Mouse (Mus musculus) thymus, adult 2 months (tissue): ENCODE measurements around the gene Nip7. TPM values are rescaled to one million over a fixed set of nuclear protein-coding genes. Genes with fewer than 3 reads are reported as not detected.
"Not testable (repeated sequence)": the region's sequence is repeated elsewhere in the genome, so short reads cannot be mapped to it uniquely, and the experiment has no call there.

Experiments used
- DNase-seq: peaks from one replicate; pipeline ENCODE4 v3.0.0; 2021
- H3K27ac ChIP-seq: fragments of 200-500 bp; 2 replicates; pipeline ENCODE4 v1.5.1; 2012; ENCODE audit warnings: low read length, control low read depth; ENCODE audit not compliant: control insufficient read depth, insufficient read depth
- H3K27me3 ChIP-seq: fragments of 200-500 bp; 2 replicates; pipeline ENCODE4 v1.6.1; 2012; ENCODE audit warnings: mild to moderate bottlenecking, low read length, moderate library complexity, mixed read lengths; ENCODE audit not compliant: control insufficient read depth, insufficient read depth
- H3K36me3 ChIP-seq: fragments of 200-500 bp; 2 replicates; pipeline ENCODE4 v1.6.1; 2012; ENCODE audit warnings: mild to moderate bottlenecking, low read length, moderate library complexity; ENCODE audit not compliant: control insufficient read depth, insufficient read depth
- H3K4me1 ChIP-seq: fragments of 200-500 bp; replicated peaks from 2 replicates; pipeline ENCODE4 v1.6.1; 2012; ENCODE audit warnings: low read length; ENCODE audit not compliant: control insufficient read depth, insufficient read depth
- H3K4me3 ChIP-seq: fragments of 200-500 bp; 2 replicates; pipeline ENCODE4 v1.5.1; 2012; ENCODE audit warnings: mild to moderate bottlenecking, low read length, control low read depth, moderate library complexity; ENCODE audit not compliant: control insufficient read depth, insufficient read depth
- CTCF ChIP-seq: fragments of 200-500 bp; IDR thresholded peaks from 2 replicates; pipeline ENCODE4 v1.5.1; 2012; ENCODE audit warnings: mild to moderate bottlenecking, control low read depth, low read length, moderate library complexity, borderline replicate concordance; ENCODE audit not compliant: control insufficient read depth, poor library complexity, insufficient read depth; ENCODE audit errors: extremely low read depth
- POLR2A ChIP-seq: fragments of 200-500 bp; IDR thresholded peaks from 2 replicates; pipeline ENCODE4 v1.6.1; 2012; ENCODE audit warnings: mild to moderate bottlenecking, low read length, control low read depth, moderate library complexity; ENCODE audit not compliant: control insufficient read depth, poor library complexity, insufficient read depth; ENCODE audit errors: extremely low read depth
- WGBS: fragments of 180-500 bp; shearing (Covaris S2); methylation state at CpG from one replicate; pipeline ENCODE4 v1.1.7; 2018; 5-methylcytosine and 5-hydroxymethylcytosine counted together
- polyA plus RNA-seq: library from polyadenylated mRNA; depleted of rRNA; stranded (reverse); fragments of >200 nt; gene quantifications from 2 replicates; pipeline ENCODE4 v1.2.3, GENCODE M21; 2012

Nip7 gene
- polyA plus RNA-seq, 1 experiment = 34.1 TPM

GRCm38 (mm10) chr8:107086018-107086417 is 29.3 kb downstream of the Nip7 start:
- no peak overlapping the region for H3K27ac ChIP-seq
- DNase-seq = no peak
- H3K4me3 ChIP-seq = no peak overlapping the region
- TF ChIP-seq POLR2A = no peak
- no peak for TF ChIP-seq CTCF
- H3K36me3 ChIP-seq = peaks cover 35% of the 10 kb centered on the region
- no peaks in the 10 kb centered on the region for H3K27me3 ChIP-seq
- H3K4me1 ChIP-seq = no peaks in the 10 kb centered on the region
- 95% methylated on average over 5 of the region's 5 CpGs for WGBS

GRCm38 (mm10) chr8:107088526-107089063 is 31.9 kb downstream of the Nip7 start:
- H3K4me3 ChIP-seq = no peak overlapping the region
- H3K36me3 ChIP-seq = peaks cover 24% of the 10 kb centered on the region
- H3K4me1 ChIP-seq = no peaks in the 10 kb centered on the region
- WGBS = over 99% methylated on average over 5 of the region's 5 CpGs
- no peak overlapping the region for H3K27ac ChIP-seq
- no peak for TF ChIP-seq CTCF
- no peak for TF ChIP-seq POLR2A
- H3K27me3 ChIP-seq = no peaks in the 10 kb centered on the region
- no peak for DNase-seq

- Histone ChIP-seq H3K4me1 (peaks cover 2% of the 10 kb centered on the region; the same call in 1 of the 2 replicates), H3K4me3 (no peak overlapping the region), H3K27ac (no peak overlapping the region), H3K27me3 (no peaks in the 10 kb centered on the region), H3K36me3 (peaks cover 24% of the 10 kb centered on the region)
- no peak for DNase-seq
- 98% methylated on average over 7 of the region's 7 CpGs for WGBS
- TF ChIP-seq CTCF (no peak), POLR2A (no peak)
Measured at GRCm38 (mm10) chr8:107090531-107090930, 33.9 kb downstream of the Nip7 start.

GRCm38 (mm10) chr8:107095717-107096365 is 39.2 kb downstream of the Nip7 start:
- TF ChIP-seq CTCF (no peak), POLR2A (no peak)
- no peak for DNase-seq
- H3K27me3 ChIP-seq = no peaks in the 10 kb centered on the region
- peak overlapping the region; percentile 96 for H3K4me3 ChIP-seq
- peaks cover 2% of the 10 kb centered on the region; the same call in 1 of the 2 replicates for H3K4me1 ChIP-seq
- peak overlapping the region; percentile 98 for H3K27ac ChIP-seq
- H3K36me3 ChIP-seq = 0 out of 2 replicates have a peak, but pooled peaks cover 9% of the 10 kb centered on the region
- WGBS = under 1% methylated on average over 53 of the region's 53 CpGs

- Histone ChIP-seq H3K4me3 (peak within 1 kb of the TSS; percentile 96), H3K27ac (peak within 1 kb of the TSS; percentile 98), H3K36me3 (0 out of 2 replicates have a peak, but pooled peaks cover 2% of the 10 kb centered on the region), H3K27me3 (no peaks in the 10 kb centered on the region), H3K4me1 (peaks cover 2% of the 10 kb centered on the region; the same call in 1 of the 2 replicates)
- peak; percentile 92 for DNase-seq
- WGBS = 3% methylated on average over 39 of the region's 39 CpGs
- 0 out of 2 replicates have a peak, but pooled peaks have one; percentile 30 for TF ChIP-seq CTCF
- TF ChIP-seq POLR2A = peak; percentile 85
Measured at GRCm38 (mm10) chr8:107096366-107097036, 39.8 kb downstream of the Nip7 start, which contains the start of gene Terf2. TSS of gene Terf2 (minus strand) at chr8:107096547.

GRCm38 (mm10) chr8:107100635-107101034 is 44.0 kb downstream of the Nip7 start:
- TF ChIP-seq POLR2A (no peak), CTCF (no peak)
- H3K27ac ChIP-seq = no peak overlapping the region
- H3K4me3 ChIP-seq = no peak overlapping the region
- DNase-seq = no peak
- 96% methylated on average over 2 of the region's 2 CpGs for WGBS
- no peaks in the 10 kb centered on the region for H3K27me3 ChIP-seq
- no peaks in the 10 kb centered on the region for H3K36me3 ChIP-seq
- no peaks in the 10 kb centered on the region for H3K4me1 ChIP-seq

GRCm38 (mm10) chr8:107104547-107104946 is 47.9 kb downstream of the Nip7 start:
- no peak overlapping the region for H3K4me3 ChIP-seq
- H3K27ac ChIP-seq = no peak overlapping the region
- WGBS = 20% methylated on average over 4 of the region's 4 CpGs
- peak; percentile 79 for DNase-seq
- no peaks in the 10 kb centered on the region for H3K4me1 ChIP-seq
- no peak for TF ChIP-seq POLR2A
- peak; percentile 53; the same call in 1 of the 2 replicates for TF ChIP-seq CTCF
- no peaks in the 10 kb centered on the region for H3K27me3 ChIP-seq
- H3K36me3 ChIP-seq = no peaks in the 10 kb centered on the region

- not testable (repeated sequence) for H3K4me1 ChIP-seq, DNase-seq, H3K4me3 ChIP-seq, H3K27ac ChIP-seq, H3K27me3 ChIP-seq, H3K36me3 ChIP-seq
- WGBS = 98% methylated on average over 5 of the region's 5 CpGs
Measured at GRCm38 (mm10) chr8:107108089-107108488, 51.4 kb downstream of the Nip7 start.
